Mouse (Mus musculus) urinary bladder, postnatal 10 days (tissue): ENCODE data around the gene Best1.
"Not testable (repeated sequence)": the region's sequence is repeated elsewhere in the genome, so short reads cannot be mapped to it uniquely, and the experiment has no call there.

Experiments
- DNase-seq: peaks from one replicate; pipeline ENCODE4 v3.0.0; 2022; ENCODE audit warnings: low spot score

Gene Best1

GRCm38 (mm10) chr19:9991304-9991703 is 10.1 kb downstream of the Best1 start:
- DNase-seq, result peak; percentile 48

DNA sequence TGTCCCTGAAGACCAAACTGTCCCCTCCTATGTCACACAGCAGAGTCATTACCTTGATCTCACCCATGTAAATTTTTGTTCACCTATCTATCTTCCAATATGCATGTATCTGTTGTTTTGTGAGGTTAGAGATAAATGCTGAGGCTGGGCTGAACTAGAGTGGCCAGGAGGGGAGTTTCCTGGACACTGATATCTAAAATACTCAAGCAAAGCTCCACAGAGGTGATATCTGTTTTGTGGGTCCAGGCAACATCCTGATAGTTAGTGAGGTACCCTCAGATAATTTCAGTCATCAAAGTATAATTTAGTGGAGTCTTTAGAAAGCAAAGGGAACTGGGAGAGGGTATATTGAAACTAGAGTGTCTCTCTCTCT is 11.6 kb downstream of the Best1 start:
- no peak for DNase-seq

DNA sequence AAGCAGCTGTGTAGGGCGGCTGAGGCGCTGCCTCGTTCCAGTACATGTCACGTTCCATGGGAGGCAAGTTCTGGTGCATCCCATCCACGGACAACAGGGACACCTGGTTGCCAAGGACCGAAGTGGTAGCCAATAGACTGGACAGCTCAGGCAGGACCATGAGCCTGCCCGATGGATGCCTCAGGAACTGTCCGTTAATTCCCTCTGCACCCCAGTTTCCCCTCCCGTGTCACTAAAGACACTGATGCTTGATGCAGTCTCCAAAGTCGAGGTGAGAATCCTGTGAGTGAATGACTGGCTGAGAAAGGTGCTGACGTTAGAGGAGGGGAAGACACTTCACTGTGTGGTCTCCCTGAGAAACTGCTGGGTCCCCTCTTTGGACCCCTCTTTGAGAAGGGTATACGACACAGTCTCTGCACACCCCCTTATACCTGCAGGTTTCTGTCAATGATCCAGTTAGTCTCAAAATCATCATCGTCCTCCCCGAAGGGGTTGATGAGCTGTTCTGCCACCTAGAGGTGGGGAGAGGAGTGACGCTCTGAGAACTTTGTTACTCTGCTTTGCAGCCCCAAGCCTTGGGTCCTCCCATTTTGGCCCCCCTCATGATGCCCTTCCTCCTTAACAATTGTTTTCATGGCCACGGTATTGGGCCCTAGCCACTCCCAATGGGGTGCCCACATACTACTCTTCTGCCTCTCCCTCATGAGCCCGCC is 12.1 kb downstream of the Best1 start:
- no peak for DNase-seq

GRCm38 (mm10) chr19:9987593-9987992 is 13.8 kb downstream of the Best1 start:
- DNase-seq, result no peak

GRCm38 (mm10) chr19:9987192-9987591 is 14.2 kb downstream of the Best1 start:
- no peak for DNase-seq

- no peak for DNase-seq
These were observed 15.5 kb downstream of the Best1 start for GRCm38 (mm10) chr19:9985900-9986421.

- DNase-seq, result no peak
These were observed 16.1 kb downstream of the Best1 start for GRCm38 (mm10) chr19:9985190-9985899.

- no peak for DNase-seq
These were observed 17.1 kb downstream of the Best1 start for GRCm38 (mm10) chr19:9984111-9985055.

GRCm38 (mm10) chr19:9982852-9983542 is 18.4 kb downstream of the Best1 start:
- DNase-seq, result peak; percentile 30

DNA sequence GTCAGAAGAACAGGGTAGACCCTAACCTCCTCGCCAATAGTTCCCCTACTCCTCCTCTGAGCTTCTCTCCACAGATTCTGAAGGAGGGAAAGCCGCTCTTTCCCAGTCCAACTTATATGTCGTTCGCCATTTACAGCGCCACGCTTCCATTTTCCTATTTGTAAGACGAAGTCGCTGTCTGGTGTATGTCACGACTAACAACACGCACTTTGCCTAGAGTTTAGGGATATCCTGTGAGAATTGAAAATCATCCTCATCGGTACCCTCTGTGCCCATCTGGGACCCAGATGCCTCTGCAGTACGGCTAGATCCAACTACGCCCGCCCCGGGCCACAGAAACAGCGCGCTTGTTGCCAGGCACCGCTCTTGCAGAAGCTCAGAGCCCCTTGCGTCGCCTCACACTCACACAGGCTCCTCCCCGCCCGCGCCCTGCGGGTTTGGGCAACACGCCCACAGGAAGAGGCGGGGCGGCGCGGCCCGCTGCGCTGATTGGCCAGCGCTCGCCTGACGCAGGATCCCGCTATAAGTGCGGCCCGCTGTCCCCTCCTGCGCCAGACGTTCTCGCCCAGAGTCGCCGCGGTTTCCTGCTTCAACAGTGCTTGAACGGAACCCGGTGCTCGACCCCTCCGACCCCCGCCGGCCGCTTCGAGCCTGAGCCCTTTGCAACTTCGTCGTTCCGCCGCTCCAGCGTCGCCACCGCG is 19.1 kb downstream of the Best1 start:
- DNase-seq, result peak; percentile 84

- DNase-seq, result no peak
These were observed 19.8 kb downstream of the Best1 start for GRCm38 (mm10) chr19:9981621-9982020.

- no peak for DNase-seq
These were observed 21.2 kb downstream of the Best1 start, which contains the start of gene Fth1 for GRCm38 (mm10) chr19:9980258-9980657. Gene Fth1, plus strand, starts transcription at chr19:9980598.

DNA sequence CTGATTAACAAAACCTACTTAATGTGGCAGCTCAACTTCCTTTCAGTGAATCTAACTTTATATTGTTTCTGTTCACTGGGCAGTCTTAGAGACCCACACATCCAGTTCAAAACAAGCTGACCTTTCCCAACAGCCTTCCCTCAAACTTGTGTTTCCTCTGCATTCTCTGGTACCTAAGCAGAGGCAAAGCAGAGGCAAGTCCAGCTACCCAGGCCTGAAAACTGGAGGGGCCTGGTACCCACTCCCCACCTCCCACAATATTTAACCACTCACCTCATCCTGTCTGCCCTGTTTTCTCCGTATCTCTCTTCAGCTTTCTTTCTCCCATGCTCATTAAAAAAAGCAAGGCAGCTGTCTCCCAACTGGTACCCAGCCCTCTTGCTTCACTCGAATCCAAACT is 22.3 kb downstream of the Best1 start:
- DNase-seq, result no peak

- DNase-seq, result peak; percentile 40
These were observed 22.9 kb downstream of the Best1 start for GRCm38 (mm10) chr19:9978431-9978951.

GRCm38 (mm10) chr19:9977085-9977484 is 24.3 kb downstream of the Best1 start:
- no peak for DNase-seq

- DNase-seq, result not testable (repeated sequence)
These were observed 26.6 kb downstream of the Best1 start for GRCm38 (mm10) chr19:9974853-9975252.

DNA sequence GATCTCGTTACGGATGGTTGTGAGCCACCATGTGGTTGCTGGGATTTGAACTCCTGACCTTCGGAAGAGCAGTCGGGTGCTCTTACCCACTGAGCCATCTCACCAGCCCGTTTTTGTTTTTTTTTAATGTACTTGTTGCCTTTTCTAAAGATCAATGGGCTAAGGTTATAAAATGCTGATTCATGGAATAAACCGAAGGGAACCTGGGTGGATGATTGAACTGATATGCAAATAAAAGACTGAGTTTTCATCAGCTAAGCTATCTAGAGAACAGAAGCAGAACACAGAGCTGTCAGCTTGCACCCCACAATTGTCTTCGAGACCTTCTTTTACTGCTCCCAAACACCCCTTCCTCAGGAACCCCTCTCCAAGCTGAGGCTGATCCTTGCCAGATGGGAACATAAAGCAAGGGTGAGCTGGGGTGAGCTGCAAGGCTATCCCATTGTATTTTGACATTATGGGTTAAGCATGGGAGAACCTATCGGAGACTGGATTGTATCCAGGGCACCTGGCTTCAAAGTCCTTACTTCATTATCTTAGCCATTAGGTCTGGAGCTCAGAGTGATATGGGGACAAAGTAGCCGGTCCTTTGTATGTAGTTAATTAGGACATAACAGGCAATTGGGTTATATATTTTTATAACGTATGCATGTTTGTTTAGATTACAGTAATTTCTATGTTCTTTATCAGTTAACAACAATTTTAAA is 33.2 kb downstream of the Best1 start:
- DNase-seq, result no peak

DNA sequence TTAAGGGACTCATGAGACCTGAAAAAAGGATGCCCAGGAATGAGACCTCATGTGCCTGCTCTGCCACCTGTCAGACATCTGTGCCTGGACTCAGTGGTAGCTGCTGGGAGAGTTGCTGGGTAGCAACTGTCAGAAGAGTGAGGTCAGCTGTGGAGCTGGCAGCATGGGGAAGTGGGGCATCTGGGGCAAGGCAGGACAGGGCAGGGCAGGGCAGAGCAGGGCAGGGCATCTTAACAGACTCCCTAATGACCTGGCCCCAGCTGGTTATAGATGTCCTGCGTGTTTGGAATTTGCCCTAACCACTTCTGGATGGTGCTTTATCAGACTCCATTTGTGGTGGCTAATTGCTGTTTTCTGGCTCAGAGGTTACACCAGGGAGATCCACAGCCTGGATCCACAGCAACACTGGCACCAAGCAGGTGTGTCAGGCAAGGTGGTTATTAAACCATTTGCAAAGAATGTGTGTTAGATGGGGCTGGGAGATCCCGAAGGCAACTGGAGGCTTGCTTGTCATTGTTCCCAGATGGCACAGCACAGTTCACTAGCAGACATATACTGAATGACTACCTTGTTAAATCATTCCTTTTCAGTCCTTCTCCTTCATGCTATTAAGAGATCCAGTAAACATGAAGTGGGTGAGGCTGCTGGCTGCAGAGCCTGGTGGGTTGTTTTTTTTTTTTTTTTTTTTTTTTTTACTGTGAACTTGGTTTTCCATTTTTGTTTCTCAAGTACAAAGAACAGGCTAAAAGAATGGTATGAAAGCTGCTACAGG is 35.2 kb downstream of the Best1 start:
- DNase-seq, result no peak

GRCm38 (mm10) chr19:9964205-9964916 is 37.1 kb downstream of the Best1 start:
- no peak for DNase-seq
